Comparison of ENCODE assay signal across 16 mouse cellular contexts in genomic region chr3:107832645-107833044, GRCm38 (mm10). TPM values are rescaled to one million over a fixed set of nuclear protein-coding genes. Genes with fewer than 3 reads are reported as not detected.
DNase-seq lines count a peak whose midpoint lies in the region; ATAC-seq and TF ChIP-seq lines count a peak whose summit lies in the region.
"Had no signal": no experiment of that assay in that cellular context is flagged by ENCODE, and none has a peak within 500 bp of the region (broad histone marks: within the 10 kb centered on the region; RNA-seq: fewer than 3 reads in every experiment).

No protein-coding gene starts in this region.

- DNase-seq in gastrocnemius, adult 2 months, result no peak
- DNase-seq in gastrocnemius, postnatal 4 days (ENCODE audit: low spot score in 2 of 2), result no peak
- no peak for DNase-seq in midbrain, embryonic 10.5 days (ENCODE audit: low spot score)
- no peak for DNase-seq in midbrain, embryonic 11.5 days (ENCODE audit: low spot score, missing footprints)
- DNase-seq in thymus, postnatal 36 days, result no peak
- no peak for DNase-seq in adrenal gland, postnatal 36 days
- DNase-seq: adrenal gland, adult 8-10 months; kidney, postnatal 4 days; layer of hippocampus, postnatal 36 days; lung, postnatal 10 days had no signal

- no peaks in the 10 kb centered on the region for H3K27me3 ChIP-seq in midbrain, embryonic 10.5 days (ENCODE audit: low read depth, poor library complexity, severe bottlenecking)
- H3K27me3 ChIP-seq in midbrain, embryonic 11.5 days (ENCODE audit: control insufficient read depth, insufficient read depth, low read length), result no peaks in the 10 kb centered on the region
- H3K27me3 ChIP-seq: intestine, embryonic 15.5 days; stomach, embryonic 15.5 days had no signal

- peak overlapping the region; percentile 83; the same call in 1 of the 2 replicates for H3K27ac ChIP-seq in gastrocnemius, adult 2 months
- peak overlapping the region; percentile 61 for H3K27ac ChIP-seq in midbrain, embryonic 10.5 days (replicated peaks)
- no peak overlapping the region for H3K27ac ChIP-seq in midbrain, embryonic 11.5 days (ENCODE audit: low read depth, low read length)
- H3K27ac ChIP-seq: intestine, embryonic 15.5 days; stomach, embryonic 15.5 days had no signal

- H3K9ac ChIP-seq in midbrain, embryonic 11.5 days (ENCODE audit: low read length), result no peak overlapping the region
- H3K9ac ChIP-seq: intestine, embryonic 15.5 days; stomach, embryonic 15.5 days had no signal

- no peak overlapping the region for H3K4me3 ChIP-seq in gastrocnemius, adult 2 months
- H3K4me3 ChIP-seq in midbrain, embryonic 10.5 days, result no peak overlapping the region
- H3K4me3 ChIP-seq in midbrain, embryonic 11.5 days (ENCODE audit: low read depth, low read length), result no peak overlapping the region
- H3K4me3 ChIP-seq: intestine, embryonic 15.5 days; stomach, embryonic 15.5 days had no signal

- no peak for ATAC-seq in midbrain, embryonic 11.5 days (ENCODE audit: low FRiP score)
- peak; percentile 58 to 72 for ATAC-seq in hematopoietic stem cell, adult 5-6 weeks (replicated peaks in 1 of 2; ENCODE audit: insufficient read depth in 1 of 2, low FRiP score in 2 of 2, low TSS enrichment in 1 of 2, low read depth in 1 of 2, poor library complexity in 2 of 2, severe bottlenecking in 2 of 2)
- peak; percentile 32; the same call in 1 of the 2 replicates for ATAC-seq in megakaryocyte progenitor cell, adult 5-6 weeks (replicated peaks; ENCODE audit: poor library complexity)
- ATAC-seq: intestine, embryonic 15.5 days had no signal

- WGBS in midbrain, embryonic 10.5 days, result 70% methylated on average over 6 of the region's 6 CpGs
- WGBS in midbrain, embryonic 11.5 days, result 71% methylated on average over 6 of the region's 6 CpGs

- H3K4me2 ChIP-seq in midbrain, embryonic 11.5 days, result no peak overlapping the region
- H3K4me2 ChIP-seq: intestine, embryonic 15.5 days; stomach, embryonic 15.5 days had no signal

- no peaks in the 10 kb centered on the region for H3K36me3 ChIP-seq in midbrain, embryonic 10.5 days
- no peaks in the 10 kb centered on the region for H3K36me3 ChIP-seq in midbrain, embryonic 11.5 days (ENCODE audit: control insufficient read depth, insufficient read depth, low read length)
- H3K36me3 ChIP-seq: intestine, embryonic 15.5 days; stomach, embryonic 15.5 days had no signal

- no peaks in the 10 kb centered on the region for H3K9me3 ChIP-seq in midbrain, embryonic 10.5 days (replicated peaks)
- H3K9me3 ChIP-seq in midbrain, embryonic 11.5 days (ENCODE audit: control insufficient read depth, low read length), result no peaks in the 10 kb centered on the region
- H3K9me3 ChIP-seq: intestine, embryonic 15.5 days; stomach, embryonic 15.5 days had no signal

- intact Hi-C loops in gastrocnemius, adult 2 months (cut with DNase I), result no loop called here

- TF ChIP-seq CTCF in gastrocnemius, adult 2 months (IDR thresholded peaks at IDR 0.05), result no peak

- H3K4me1 ChIP-seq in midbrain, embryonic 10.5 days, result peaks cover 33% of the 10 kb centered on the region
- peaks cover 9% of the 10 kb centered on the region for H3K4me1 ChIP-seq in midbrain, embryonic 11.5 days (ENCODE audit: control insufficient read depth, insufficient read depth, low read length)
- H3K4me1 ChIP-seq: stomach, embryonic 15.5 days had no signal

RNA-seq across cellular contexts. Expression of gene Eps8l3, which starts 44.4 kb away (rescaled TPM):
- not detected for total RNA-seq in gastrocnemius, adult 2 months (2021)
- total RNA-seq in gastrocnemius, postnatal 4 days (2021), result not detected
- not detected in 2 replicates for polyA plus RNA-seq in midbrain, embryonic 10.5 days (2016; fragmentation: Nextera tagmentation; extraction: Ambion mirVana)
- not detected in 2 replicates for polyA plus RNA-seq in midbrain, embryonic 11.5 days (2014; fragmentation: Nextera tagmentation; extraction: Ambion mirVana)
- not detected in 2 replicates for total RNA-seq in hematopoietic stem cell, adult 5-6 weeks (2017)
- total RNA-seq in megakaryocyte progenitor cell, adult 5-6 weeks (2015), result 0.07 and 0.12 TPM in 2 replicates
- total RNA-seq in megakaryocyte progenitor cell, adult 5-6 weeks (2017), result not detected in 2 replicates
- not detected for total RNA-seq in adrenal gland, postnatal 36 days (2021)
- total RNA-seq: adrenal gland, adult 8-10 months; gastrocnemius, adult 18-20 months; layer of hippocampus, postnatal 36 days had no signal
- polyA plus RNA-seq: heart, embryonic 14.5 days had no signal
